Mouse (Mus musculus) spleen, adult 2 months (tissue): ENCODE results near the gene Syvn1. TPM values are rescaled to one million over a fixed set of nuclear protein-coding genes. Genes with fewer than 3 reads are reported as not detected.
"Not testable (repeated sequence)": the region's sequence is repeated elsewhere in the genome, so short reads cannot be mapped to it uniquely, and the experiment has no call there.

Experiments used
- DNase-seq, 2 experiments: peaks; one replicate each; pipeline versions ENCODE4 v3.0.0 to v3.0.0-alpha.2; 2012 to 2021; ENCODE audit warnings: low spot score in 2 of 2, low read depth in 1 of 2
- H3K27ac ChIP-seq: fragments of 200-500 bp; 2 replicates; pipeline ENCODE4 v1.5.1; 2012; ENCODE audit warnings: low read length, inconsistent platforms; ENCODE audit not compliant: insufficient read depth
- H3K27me3 ChIP-seq: fragments of 200-500 bp; 2 replicates; pipeline ENCODE4 v1.6.1; 2012; ENCODE audit warnings: mild to moderate bottlenecking, moderate library complexity, low read length, inconsistent platforms; ENCODE audit not compliant: control insufficient read depth, insufficient read depth
- H3K36me3 ChIP-seq: fragments of 200-500 bp; 2 replicates; pipeline ENCODE4 v1.6.1; 2012; ENCODE audit warnings: mild to moderate bottlenecking, low read length, inconsistent platforms; ENCODE audit not compliant: control insufficient read depth, insufficient read depth
- H3K4me1 ChIP-seq: fragments of 200-500 bp; 2 replicates; pipeline ENCODE4 v1.6.1; 2011; ENCODE audit warnings: inconsistent platforms; ENCODE audit not compliant: control insufficient read depth, insufficient read depth, insufficient read length
- H3K4me3 ChIP-seq: fragments of 200-500 bp; 2 replicates; pipeline ENCODE4 v1.5.1; 2011; ENCODE audit warnings: mild to moderate bottlenecking, inconsistent platforms; ENCODE audit not compliant: insufficient read depth, insufficient read length; ENCODE audit errors: extremely low read depth
- CTCF ChIP-seq: fragments of 200-500 bp; IDR thresholded peaks from 2 replicates; pipeline ENCODE4 v1.5.1; 2011; ENCODE audit warnings: mild to moderate bottlenecking, inconsistent platforms; ENCODE audit not compliant: insufficient read depth, insufficient read length, insufficient replicate concordance; ENCODE audit errors: extremely low read depth
- POLR2A ChIP-seq: fragments of 200-500 bp; IDR thresholded peaks from 2 replicates; pipeline ENCODE4 v1.6.1; 2011; ENCODE audit warnings: low read depth, low read length, inconsistent platforms
- WGBS: fragments of 180-500 bp; shearing (Covaris S2); methylation state at CpG from one replicate; pipeline ENCODE4 v1.1.7; 2018; 5-methylcytosine and 5-hydroxymethylcytosine counted together
- polyA plus RNA-seq: library from polyadenylated mRNA; depleted of rRNA; stranded (reverse); fragments of >200 nt; gene quantifications from 2 replicates; pipeline ENCODE4 v1.2.3, GENCODE M21; 2012

The Syvn1 gene
- polyA plus RNA-seq, 1 experiment: 108 TPM

- TF ChIP-seq POLR2A (no peak), CTCF (no peak)
- no peaks in the 10 kb centered on the region for H3K36me3 ChIP-seq
- DNase-seq: no peak
- H3K27me3 ChIP-seq: no peaks in the 10 kb centered on the region
- no peak overlapping the region for H3K27ac ChIP-seq
- no peaks in the 10 kb centered on the region for H3K4me1 ChIP-seq
- no peak overlapping the region for H3K4me3 ChIP-seq
Observed at GRCm38 (mm10) chr19:6040002-6040401, 6.4 kb upstream of the Syvn1 start.

DNA sequence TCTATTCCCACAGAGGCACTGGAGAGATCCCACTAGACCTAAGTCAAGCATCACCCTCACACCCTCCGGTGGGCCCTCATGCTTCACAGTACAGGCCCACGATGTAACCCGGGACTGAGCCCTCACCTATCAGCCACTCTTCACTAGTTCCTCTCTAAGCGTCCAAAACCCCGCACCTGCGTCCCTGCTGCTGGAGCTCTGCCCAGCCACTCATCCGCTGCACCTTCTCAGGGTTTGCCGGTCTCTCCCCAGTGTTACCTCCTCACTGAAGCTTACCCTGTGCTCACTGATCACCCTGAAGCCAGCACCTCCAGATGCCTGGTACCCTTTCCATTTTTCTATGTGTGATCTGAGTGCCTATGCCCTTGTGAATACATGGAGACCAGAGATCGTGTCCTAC is 4.1 kb upstream of the Syvn1 start:
- H3K27me3 ChIP-seq: no peaks in the 10 kb centered on the region
- H3K4me3 ChIP-seq: no peak overlapping the region
- 85% methylated on average over 9 of the region's 9 CpGs for WGBS
- H3K27ac ChIP-seq: no peak overlapping the region
- DNase-seq: no peak
- peaks cover 2% of the 10 kb centered on the region; the same call in 1 of the 2 replicates for H3K4me1 ChIP-seq
- no peaks in the 10 kb centered on the region for H3K36me3 ChIP-seq
- TF ChIP-seq CTCF (no peak), POLR2A (no peak)

DNA sequence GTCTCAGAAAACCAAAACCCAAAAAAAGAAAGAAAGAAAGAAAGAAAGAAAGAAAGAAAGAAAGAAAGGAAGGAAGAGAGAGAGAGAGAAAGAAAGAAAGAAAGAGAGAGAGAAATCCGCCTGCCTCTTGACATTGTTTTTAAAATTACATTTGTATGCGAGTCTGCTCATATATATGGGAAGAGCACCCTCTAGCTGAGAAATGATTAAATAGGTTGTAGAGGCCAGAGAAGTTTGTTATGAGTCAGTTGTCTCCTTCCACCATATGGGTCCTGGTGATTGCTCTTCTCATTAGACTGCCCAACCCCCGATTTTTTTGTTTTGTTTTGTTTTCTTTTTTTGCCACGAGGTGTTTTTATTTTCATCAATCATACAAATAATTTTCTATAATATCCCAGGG is 2.3 kb upstream of the Syvn1 start:
- not testable (repeated sequence) for H3K36me3 ChIP-seq, H3K4me3 ChIP-seq, H3K27ac ChIP-seq, H3K4me1 ChIP-seq, DNase-seq, H3K27me3 ChIP-seq
- 26% methylated on average over 4 of the region's 4 CpGs for WGBS

DNA sequence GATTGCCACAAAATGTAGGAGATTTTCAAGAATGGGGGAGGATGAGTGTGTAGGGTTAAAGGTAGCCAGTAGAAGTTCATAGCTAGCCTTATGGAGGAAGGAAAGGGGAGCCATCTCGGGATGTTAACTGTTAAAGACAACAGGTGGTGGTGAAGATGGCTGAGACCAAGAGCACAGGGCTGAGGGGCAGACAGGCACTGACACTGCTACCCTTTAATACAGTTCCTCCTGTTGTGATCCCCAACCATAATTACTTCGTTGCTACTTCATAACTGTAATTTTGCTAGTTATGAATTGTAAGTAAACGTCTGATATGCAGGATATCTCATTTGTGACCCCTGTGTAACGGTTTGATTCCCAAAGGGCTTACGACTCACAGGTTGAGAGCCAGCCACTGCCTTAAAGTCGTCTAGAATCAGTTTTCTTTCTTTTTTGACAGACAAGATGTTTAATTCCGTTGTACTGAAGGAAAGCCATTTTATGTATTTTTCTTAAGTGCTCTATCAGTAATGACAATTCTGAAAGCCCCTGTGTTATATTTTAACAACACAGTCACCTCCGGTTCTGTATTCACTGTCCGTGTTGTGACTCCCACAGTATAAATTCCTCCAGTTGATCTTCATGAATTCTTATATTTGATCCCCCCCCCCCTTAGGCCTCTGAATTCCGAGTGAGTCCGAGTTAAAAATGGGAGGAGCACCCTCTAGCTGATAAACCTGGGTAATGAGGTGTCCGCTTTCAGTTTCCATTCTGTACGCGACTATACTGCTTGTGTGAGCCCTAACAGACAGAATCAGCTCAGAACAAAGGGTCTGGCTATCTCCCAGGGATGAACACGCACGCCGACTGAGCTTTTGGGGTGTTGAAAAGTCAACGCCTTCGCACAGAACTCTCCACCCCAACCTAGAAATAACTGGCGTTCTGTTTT is 746 bp upstream of the Syvn1 start:
- 5% methylated on average over 20 of the region's 20 CpGs for WGBS
- no peak for TF ChIP-seq CTCF
- TF ChIP-seq POLR2A: no peak
- H3K27me3 ChIP-seq: no peaks in the 10 kb centered on the region
- H3K4me3 ChIP-seq: peak overlapping the region; percentile 97
- peak overlapping the region; percentile 100 for H3K27ac ChIP-seq
- H3K36me3 ChIP-seq: peaks cover 21% of the 10 kb centered on the region
- DNase-seq: peak in 1 of 2 experiments; percentile 63
- peaks cover 18% of the 10 kb centered on the region for H3K4me1 ChIP-seq

DNA sequence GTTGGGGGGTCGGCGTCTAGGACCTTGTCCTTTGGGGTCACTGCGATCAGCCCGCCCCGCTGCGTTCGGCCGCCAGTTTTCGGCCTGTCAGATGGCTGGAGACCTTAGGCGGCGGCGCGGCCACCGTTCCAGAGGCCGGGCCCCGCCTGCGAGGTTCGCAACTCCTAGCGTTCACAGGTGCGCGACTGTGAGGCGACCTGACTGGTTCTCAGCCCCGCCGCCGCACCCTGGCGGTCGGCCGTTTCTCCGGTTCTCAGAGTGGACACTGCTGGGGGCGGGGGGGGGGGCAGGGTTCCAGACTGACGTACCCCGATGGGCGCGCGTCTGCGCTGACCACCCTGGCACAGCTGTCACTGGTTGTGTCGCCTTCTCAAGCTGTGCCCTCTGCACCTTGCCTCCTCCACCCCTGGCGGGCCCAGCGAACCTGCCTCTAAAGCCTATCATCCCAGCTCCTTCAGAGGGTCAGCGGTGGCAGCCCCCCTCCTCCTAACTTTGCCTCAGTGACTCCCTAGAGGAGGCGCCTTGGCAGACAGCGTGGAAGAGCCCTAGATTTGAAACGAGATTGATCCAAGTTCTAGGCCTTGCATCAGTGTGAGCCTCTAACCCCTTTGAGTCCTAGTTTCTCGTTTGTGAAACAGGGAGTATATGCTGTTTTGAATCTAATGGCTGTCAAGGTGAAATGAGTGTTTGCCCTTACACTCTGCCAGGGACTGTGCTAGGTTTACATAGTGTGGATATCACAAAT is 950 bp downstream of the Syvn1 start:
- DNase-seq: no peak
- WGBS: 1% methylated on average over 41 of the region's 44 CpGs
- Histone ChIP-seq H3K4me1 (peaks cover 18% of the 10 kb centered on the region), H3K36me3 (peaks cover 38% of the 10 kb centered on the region), H3K27me3 (no peaks in the 10 kb centered on the region), H3K4me3 (peak overlapping the region; percentile 97), H3K27ac (peak overlapping the region; percentile 100)
- TF ChIP-seq CTCF: no peak
- no peak for TF ChIP-seq POLR2A

DNA sequence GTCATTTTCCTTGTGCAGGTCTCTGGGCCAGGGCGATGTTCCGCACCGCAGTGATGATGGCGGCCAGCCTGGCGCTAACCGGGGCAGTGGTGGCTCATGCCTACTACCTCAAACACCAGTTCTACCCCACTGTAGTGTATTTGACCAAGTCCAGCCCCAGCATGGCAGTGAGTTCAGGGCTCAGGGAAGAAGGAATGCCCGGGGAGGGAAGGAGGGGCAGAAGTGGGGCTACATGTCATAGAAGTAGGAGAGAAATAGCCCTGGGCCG is 1.5 kb downstream of the Syvn1 start:
- Histone ChIP-seq H3K36me3 (peaks cover 43% of the 10 kb centered on the region), H3K4me1 (peaks cover 18% of the 10 kb centered on the region), H3K4me3 (peak overlapping the region; percentile 97), H3K27me3 (no peaks in the 10 kb centered on the region), H3K27ac (peak overlapping the region; percentile 100)
- WGBS: 64% methylated on average over 8 of the region's 8 CpGs
- DNase-seq: no peak
- TF ChIP-seq POLR2A (no peak), CTCF (no peak)
